Mouse (Mus musculus): ENCODE results near the gene 1700001C02Rik. TPM values are rescaled to one million over a fixed set of nuclear protein-coding genes. Genes with fewer than 3 reads are reported as not detected.

Gene 1700001C02Rik
- polyA plus RNA-seq (2012; rRNA removed), result 0.67 and 0.70 TPM in 2 replicates

DNA sequence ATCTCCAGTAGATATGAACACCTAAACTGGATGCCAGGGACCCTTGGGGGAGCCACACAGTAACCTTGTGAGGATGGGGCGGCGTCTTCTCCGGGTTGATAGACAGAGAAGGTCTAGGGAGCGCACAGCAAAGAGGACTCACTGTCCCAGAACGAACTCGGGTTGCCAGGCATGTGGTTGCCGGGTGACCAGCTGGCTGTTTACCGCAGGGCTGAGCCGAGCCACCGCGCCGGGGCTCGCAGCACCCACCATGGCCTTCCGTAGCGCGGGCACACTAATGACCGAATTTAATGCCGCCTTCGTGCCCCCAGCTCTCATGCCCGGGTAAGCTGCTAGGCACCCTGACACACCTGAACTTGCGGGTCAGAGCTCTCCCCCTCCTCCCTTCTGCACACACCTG lies at the start of gene 1700001C02Rik:
Gene 1700001C02Rik (plus strand): TSS at position 187 of the 400 bp plus-strand sequence.

DNA sequence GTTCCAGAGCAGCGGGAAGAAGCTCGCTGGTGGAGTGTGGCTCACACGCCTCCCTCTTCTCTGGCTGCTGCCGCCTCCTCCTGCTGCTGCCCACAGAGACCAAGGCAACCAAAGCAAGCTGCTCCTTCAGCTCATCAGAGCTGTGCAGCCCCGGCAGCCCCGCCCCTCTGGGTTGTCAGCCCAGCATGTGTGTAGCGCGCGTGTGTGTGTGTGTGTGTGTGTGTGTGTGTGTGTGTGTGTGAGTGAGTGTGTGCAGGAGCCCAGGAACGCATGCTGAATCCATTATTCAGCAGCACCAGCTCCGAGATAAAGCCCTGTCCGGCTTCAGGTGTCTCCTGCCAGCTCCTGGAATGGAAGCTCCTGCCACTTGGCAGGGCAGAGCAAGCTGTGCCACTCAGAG lies 4.0 kb upstream of the 1700001C02Rik start, which contains the start of gene Otof:
Gene Otof (minus strand): TSS at position 112 of the 400 bp plus-strand sequence.

Other genes starting within 250 kb of the 1700001C02Rik start
- gene Selenoi, start 233.5 kb upstream of the 1700001C02Rik start, polyA plus RNA-seq (2012; rRNA removed), result 48.1 and 49.8 TPM in 2 replicates
- 6.2 and 7.0 TPM in 2 replicates for gene Drc1, start 184.7 kb upstream of the 1700001C02Rik start, polyA plus RNA-seq (2012; rRNA removed)
- 13.7 and 15.2 TPM in 2 replicates for gene Otof, start 4.1 kb upstream of the 1700001C02Rik start, polyA plus RNA-seq (2012; rRNA removed)
- gene Cib4, start 79.8 kb downstream of the 1700001C02Rik start, polyA plus RNA-seq (2012; rRNA removed), result not detected in 2 replicates
- gene Kcnk3, start 122.1 kb downstream of the 1700001C02Rik start, polyA plus RNA-seq (2012; rRNA removed), result 9.4 and 10.4 TPM in 2 replicates
- 34.9 and 38.2 TPM in 2 replicates for gene Slc35f6, start 181.9 kb downstream of the 1700001C02Rik start, polyA plus RNA-seq (2012; rRNA removed)
- 28.2 and 31.9 TPM in 2 replicates for gene Cenpa, start 200.7 kb downstream of the 1700001C02Rik start, polyA plus RNA-seq (2012; rRNA removed)
- 388 and 454 TPM in 2 replicates for gene Dpysl5, start 245.5 kb downstream of the 1700001C02Rik start, polyA plus RNA-seq (2012; rRNA removed)